Mouse (Mus musculus) thymus, postnatal 36 days (tissue): ENCODE measurements around the gene Olfr124.

Experiments used
- DNase-seq, 2 experiments: peaks; one replicate each; pipeline ENCODE4 v3.0.0; 2022; ENCODE audit warnings: mixed read lengths in 2 of 2

The Olfr124 gene

DNA sequence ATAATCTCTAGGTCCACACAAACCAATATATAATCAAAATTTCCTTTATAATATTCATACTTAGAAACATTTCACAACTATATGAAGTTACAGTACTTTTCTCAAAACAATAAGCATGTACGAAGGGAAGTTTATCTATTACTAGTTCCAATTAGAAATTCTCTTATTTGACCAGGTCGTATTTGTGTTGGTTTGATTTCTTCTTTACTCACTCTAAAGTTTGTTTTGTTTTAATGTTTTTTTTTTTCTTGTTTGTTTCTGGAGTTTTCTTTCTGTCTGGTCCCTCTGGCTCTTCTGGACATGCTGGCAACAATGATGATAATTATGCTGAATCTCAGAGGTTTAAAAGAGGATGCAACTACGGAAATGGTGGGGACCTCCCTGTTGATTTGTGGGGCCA lies at the start of gene Olfr124:
TSS of gene Olfr124 (plus strand) at position 301 of the 400 bp plus-strand sequence.
- no peak for DNase-seq

DNA sequence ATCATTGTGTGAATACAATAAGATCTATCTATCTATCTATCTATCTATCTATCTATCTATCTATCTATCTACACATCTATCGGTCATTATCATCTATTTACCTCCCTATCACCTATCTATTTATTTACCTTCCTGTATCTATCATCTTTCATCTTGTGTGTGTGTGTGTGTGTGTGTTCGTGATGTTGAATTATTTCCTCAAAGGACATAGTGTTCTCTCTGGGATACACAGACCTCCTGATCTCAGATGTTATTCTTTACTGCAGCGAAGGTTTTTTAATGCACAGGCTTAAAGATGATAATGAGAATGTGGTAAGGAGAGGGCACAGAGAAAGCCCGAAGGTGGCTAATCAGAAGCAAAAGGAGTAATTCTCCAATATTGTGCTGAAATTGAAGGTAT lies 31.4 kb upstream of the Olfr124 start, which contains the start of gene Olfr122:
TSS of gene Olfr122 (plus strand) at position 301 of the 400 bp plus-strand sequence.
- no peak for DNase-seq

DNA sequence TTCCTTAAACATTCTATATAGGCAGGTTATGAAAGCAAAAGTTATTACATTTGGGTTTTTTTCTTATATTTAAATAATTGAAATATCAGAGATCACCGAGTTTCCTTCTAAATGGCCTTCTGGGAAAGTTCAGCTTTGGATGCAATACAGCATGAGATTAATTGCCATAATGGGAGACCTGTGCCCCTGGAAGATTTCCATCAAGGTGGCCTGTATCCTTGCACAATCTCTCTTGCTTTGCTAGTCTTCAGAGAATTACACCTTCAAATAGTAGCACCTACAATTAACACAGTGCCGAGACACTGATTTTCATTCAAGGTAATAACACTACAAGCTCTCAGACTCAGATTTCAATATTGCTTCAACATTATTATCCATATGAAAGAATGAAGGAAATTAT lies 6.5 kb upstream of the Olfr124 start, which contains the start of gene Olfr123:
TSS of gene Olfr123 (plus strand) at position 301 of the 400 bp plus-strand sequence.
- DNase-seq = no peak

DNA sequence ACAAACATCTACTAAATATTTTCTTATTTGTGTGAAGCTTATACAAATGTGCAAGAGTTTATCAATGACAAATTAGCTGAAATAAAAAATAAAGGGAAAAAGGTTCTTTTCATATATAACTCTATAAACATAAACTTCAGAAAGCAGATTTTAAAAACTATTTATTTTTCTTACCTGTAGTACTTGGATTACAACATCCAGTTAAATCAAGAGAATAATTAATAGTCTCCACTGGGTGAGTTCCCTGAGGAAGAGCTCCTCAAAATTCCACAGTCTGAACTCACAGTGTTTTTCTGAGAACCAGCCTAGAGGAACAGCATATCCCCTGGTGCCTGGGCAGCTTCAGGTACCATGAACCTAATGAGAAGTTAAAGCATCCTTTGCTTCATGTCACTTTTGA lies 33.0 kb downstream of the Olfr124 start, which contains the start of gene Olfr125:
TSS of gene Olfr125 (plus strand) at position 301 of the 400 bp plus-strand sequence.
- no peak for DNase-seq

DNA sequence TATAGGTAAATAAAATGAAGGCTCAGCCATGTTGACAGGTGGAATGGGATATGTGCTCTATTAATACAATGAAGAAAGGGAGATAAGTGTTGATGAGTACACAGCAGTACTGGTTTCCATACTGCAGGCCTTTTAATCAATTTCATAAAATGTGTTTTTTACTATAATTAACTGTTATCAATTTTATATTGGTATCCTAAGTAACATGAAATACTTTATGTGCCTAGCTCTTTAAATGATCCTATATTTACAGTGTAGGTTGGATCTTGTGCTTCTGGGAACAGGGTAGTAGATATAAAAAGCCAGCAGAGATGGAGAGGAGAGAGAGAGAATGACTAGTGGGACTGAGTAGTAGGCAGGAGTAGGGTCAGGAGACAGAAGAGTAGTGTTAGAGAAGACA lies 47.5 kb downstream of the Olfr124 start, which contains the start of gene Olfr126:
TSS of gene Olfr126 (plus strand) at position 301 of the 400 bp plus-strand sequence.
- no peak for DNase-seq
